Mouse (Mus musculus) frontal cortex, adult (tissue): ENCODE measurements around the gene Dld.
A peak's percentile ranks its signal among the peaks of the same experiment; 100 is the strongest.

Source experiments
- ATAC-seq: cut with Nextera tagmentation; 2 replicates; pipeline ENCODE4 v1.9.2; 2017; ENCODE audit warnings: mild to moderate bottlenecking, moderate library complexity, mixed read lengths; ENCODE audit not compliant: low TSS enrichment

Gene Dld

GRCm38 (mm10) chr12:31294996-31295395, 56.3 kb downstream of the Dld start:
- peak; percentile 78 for ATAC-seq

- peak; percentile 43 for ATAC-seq
Observed at GRCm38 (mm10) chr12:31294526-31294925, 56.7 kb downstream of the Dld start.

- no peak for ATAC-seq
Observed at GRCm38 (mm10) chr12:31293361-31294142, 57.7 kb downstream of the Dld start.

- ATAC-seq, result no peak
Observed at GRCm38 (mm10) chr12:31290951-31291350, 60.3 kb downstream of the Dld start.

GRCm38 (mm10) chr12:31289046-31289445, 62.2 kb downstream of the Dld start:
- ATAC-seq, result no peak

DNA sequence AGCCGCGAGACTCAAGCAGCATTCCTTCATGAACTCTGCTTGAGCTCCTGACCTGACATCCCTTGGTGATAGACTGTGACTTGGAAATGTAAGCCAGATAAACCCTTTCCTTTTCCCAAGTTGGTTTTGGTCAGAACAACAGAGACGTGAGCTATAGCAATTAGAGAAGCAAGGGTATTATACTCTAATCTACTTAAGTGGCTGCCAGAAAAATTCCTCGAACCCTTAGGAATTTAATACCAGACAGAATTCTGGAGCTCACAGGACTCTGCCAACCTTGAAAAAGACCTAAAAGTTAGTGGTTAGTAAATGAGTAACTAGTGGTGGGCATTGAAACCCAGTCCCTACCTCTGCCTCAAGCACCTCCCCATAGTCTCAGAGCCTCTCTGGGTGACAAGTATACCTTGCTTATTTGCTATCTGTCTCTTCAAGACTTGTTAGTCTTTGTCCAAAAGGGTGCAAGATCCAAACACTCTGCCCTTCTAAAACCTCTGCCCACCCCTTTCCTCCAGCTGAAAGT, 67.6 kb downstream of the Dld start:
- no peak for ATAC-seq

DNA sequence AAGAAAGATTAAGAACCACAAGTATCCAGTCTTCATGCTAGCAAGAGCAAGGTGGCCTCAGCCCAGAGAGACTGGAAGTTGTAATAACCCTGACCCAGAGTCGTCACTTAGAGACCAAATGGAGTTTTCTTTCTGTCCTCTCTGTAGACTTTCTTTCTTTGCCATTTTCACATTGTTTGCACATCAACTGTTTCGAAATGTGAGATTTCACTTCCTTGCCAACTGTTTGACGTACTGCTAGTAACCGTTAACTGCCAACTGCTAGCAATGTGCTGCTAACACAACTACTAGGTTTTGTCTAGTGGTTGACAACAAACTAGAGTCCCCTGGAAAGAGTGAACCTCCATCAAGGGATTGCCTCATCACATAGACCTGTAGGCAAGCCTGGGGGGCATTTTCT, 68.1 kb downstream of the Dld start:
- no peak for ATAC-seq

- no peak for ATAC-seq
Observed at GRCm38 (mm10) chr12:31282241-31282640, 69.0 kb downstream of the Dld start.
